Comparison of ENCODE assay signal across 10 mouse cellular contexts in genomic region chr16:64872296-64872695, GRCm38 (mm10). TPM values are rescaled to one million over a fixed set of nuclear protein-coding genes. Genes with fewer than 3 reads are reported as not detected.
DNase-seq lines count a peak whose midpoint lies in the region; ATAC-seq and TF ChIP-seq lines count a peak whose summit lies in the region.
"Had no signal": no experiment of that assay in that cellular context is flagged by ENCODE, and none has a peak within 500 bp of the region (broad histone marks: within the 10 kb centered on the region; RNA-seq: fewer than 3 reads in every experiment).

No protein-coding gene starts in this region.

- TF ChIP-seq EP300 in liver, postnatal 0 days (IDR thresholded peaks at IDR 0.05; ENCODE audit: low read depth) = no peak

- no peak for ATAC-seq in kidney, embryonic 15.5 days (replicated peaks; ENCODE audit: low FRiP score)
- ATAC-seq in liver, postnatal 0 days = no peak
- no peak for ATAC-seq in forebrain, postnatal 0 days

- TF ChIP-seq CTCF in liver, postnatal 0 days (IDR thresholded peaks at IDR 0.05; ENCODE audit: low read depth) = no peak
- TF ChIP-seq CTCF in forebrain, postnatal 0 days (IDR thresholded peaks at IDR 0.05; ENCODE audit: low read depth) = no peak

- no peak for DNase-seq in kidney, adult 18-20 months
- DNase-seq in ES-CJ7 (ENCODE audit: low read depth, low spot score) (peak; percentile 57), R1 (ENCODE audit: low read depth, low spot score) (peak; percentile 94)
- no peak for DNase-seq in liver, postnatal 0 days
- no peak for DNase-seq in yolk sac, embryonic 10.5 days (ENCODE audit: low spot score)
- no peak for DNase-seq in forebrain, postnatal 0 days
- DNase-seq: cerebellum, adult 9-10 months; kidney, adult 11 months had no signal

- no peaks in the 10 kb centered on the region for H3K9me3 ChIP-seq in kidney, embryonic 15.5 days (replicated peaks)
- no peaks in the 10 kb centered on the region for H3K9me3 ChIP-seq in liver, postnatal 0 days (ENCODE audit: low read length)
- H3K9me3 ChIP-seq in forebrain, postnatal 0 days (ENCODE audit: low read length) = no peaks in the 10 kb centered on the region
- H3K9me3 ChIP-seq: neural tube, embryonic 13.5 days had no signal

- H3K4me3 ChIP-seq in kidney, embryonic 15.5 days (replicated peaks) = no peak overlapping the region
- no peak overlapping the region for H3K4me3 ChIP-seq in liver, postnatal 0 days (ENCODE audit: low read depth, low read length)
- no peak overlapping the region for H3K4me3 ChIP-seq in forebrain, postnatal 0 days (ENCODE audit: low read depth, low read length)

- peak overlapping the region; percentile 23; the same call in 1 of the 2 replicates for H3K4me2 ChIP-seq in kidney, embryonic 15.5 days
- no peak overlapping the region for H3K4me2 ChIP-seq in liver, postnatal 0 days (ENCODE audit: low read depth, low read length)
- H3K4me2 ChIP-seq in forebrain, postnatal 0 days (ENCODE audit: low read depth) = no peak overlapping the region

- H3K36me3 ChIP-seq in kidney, embryonic 15.5 days = no peaks in the 10 kb centered on the region
- no peaks in the 10 kb centered on the region for H3K36me3 ChIP-seq in liver, postnatal 0 days (replicated peaks; ENCODE audit: insufficient read depth, low read length)
- H3K36me3 ChIP-seq in forebrain, postnatal 0 days (ENCODE audit: insufficient read depth) = no peaks in the 10 kb centered on the region
- H3K36me3 ChIP-seq: neural tube, embryonic 13.5 days had no signal

- no peak overlapping the region for H3K9ac ChIP-seq in kidney, embryonic 15.5 days
- H3K9ac ChIP-seq in liver, postnatal 0 days (replicated peaks) = no peak overlapping the region
- H3K9ac ChIP-seq in forebrain, postnatal 0 days = no peak overlapping the region

- H3K27ac ChIP-seq in kidney, embryonic 15.5 days = no peak overlapping the region
- H3K27ac ChIP-seq in liver, postnatal 0 days (ENCODE audit: low read depth) = 0 out of 2 replicates have a peak overlapping the region, but pooled peaks have one; percentile 18
- H3K27ac ChIP-seq in forebrain, postnatal 0 days (ENCODE audit: low read depth, low read length) = no peak overlapping the region
- H3K27ac ChIP-seq: neural tube, embryonic 13.5 days had no signal

- WGBS in kidney, embryonic 15.5 days = 26% methylated on average over 3 of the region's 3 CpGs
- 42% methylated on average over 3 of the region's 3 CpGs for WGBS in liver, postnatal 0 days (ENCODE audit: insufficient replicate concordance)
- WGBS in forebrain, postnatal 0 days = 29% methylated on average over 3 of the region's 3 CpGs

- H3K4me1 ChIP-seq in kidney, embryonic 15.5 days = 0 out of 2 replicates have a peak, but pooled peaks cover 5% of the 10 kb centered on the region
- H3K4me1 ChIP-seq in liver, postnatal 0 days (ENCODE audit: insufficient read depth) = no peaks in the 10 kb centered on the region
- H3K4me1 ChIP-seq in forebrain, postnatal 0 days (ENCODE audit: insufficient read depth) = no peaks in the 10 kb centered on the region

- no peaks in the 10 kb centered on the region for H3K27me3 ChIP-seq in kidney, embryonic 15.5 days
- H3K27me3 ChIP-seq in liver, postnatal 0 days (ENCODE audit: insufficient read depth, low read length) = no peaks in the 10 kb centered on the region
- no peaks in the 10 kb centered on the region for H3K27me3 ChIP-seq in forebrain, postnatal 0 days (ENCODE audit: insufficient read depth, low read length)
- H3K27me3 ChIP-seq: neural tube, embryonic 13.5 days had no signal

RNA-seq across cellular contexts. Expression of gene Cggbp1, which starts 20.5 kb away (rescaled TPM):
- 84.0 and 87.1 TPM in 2 replicates for polyA plus RNA-seq in kidney, embryonic 15.5 days (2015; fragmentation: Nextera tagmentation; extraction: Ambion mirVana)
- 22.7 and 23.8 TPM in 2 replicates for polyA plus RNA-seq in liver, postnatal 0 days (2015; fragmentation: Nextera tagmentation; extraction: Ambion mirVana)
- 79.0 and 82.9 TPM in 2 replicates for total RNA-seq in forebrain, postnatal 0 days (2014; rRNA removed)
- 45.3 and 50.9 TPM in 2 replicates for polyA plus RNA-seq in forebrain, postnatal 0 days (2015; fragmentation: Nextera tagmentation; extraction: Ambion mirVana)

RNA-seq across cellular contexts. Expression of gene Zfp654, which starts 20.8 kb away (rescaled TPM):
- polyA plus RNA-seq in kidney, embryonic 15.5 days (2015; fragmentation: Nextera tagmentation; extraction: Ambion mirVana) = 5.8 and 6.4 TPM in 2 replicates
- polyA plus RNA-seq in liver, postnatal 0 days (2015; fragmentation: Nextera tagmentation; extraction: Ambion mirVana) = 2.1 TPM in 2 replicates
- 13.8 and 13.9 TPM in 2 replicates for total RNA-seq in forebrain, postnatal 0 days (2014; rRNA removed)
- 2.2 and 2.6 TPM in 2 replicates for polyA plus RNA-seq in forebrain, postnatal 0 days (2015; fragmentation: Nextera tagmentation; extraction: Ambion mirVana)

Comparison
In these comparisons a context has a peak if more than half of its experiments do, and no peak if none do; other contexts are left out.
1. DNase-seq: peak in ES-CJ7 (single experiment) and R1 (single experiment); none in kidney, adult 18-20 months (single experiment), liver, postnatal 0 days (single experiment), yolk sac, embryonic 10.5 days (single experiment) and forebrain, postnatal 0 days (single experiment).